Mouse (Mus musculus) lung, embryonic 16.5 days (tissue): Measurements from ENCODE around the gene Hivep1. TPM values are rescaled to one million over a fixed set of nuclear protein-coding genes. Genes with fewer than 3 reads are reported as not detected.

Source experiments
- ATAC-seq: fragments of 200-750 bp; cut with Nextera tagmentation; 2 replicates; pipeline ENCODE4 v1.8.0; 2017; ENCODE audit warnings: low read depth, mild to moderate bottlenecking, moderate library complexity
- H3K27ac ChIP-seq: fragments of 300-500 bp; sonication (generic); 2 replicates; pipeline ENCODE4 v1.5.1; 2014; ENCODE audit warnings: mild to moderate bottlenecking, control low read depth, low read length
- H3K27me3 ChIP-seq: fragments of 300-500 bp; sonication (generic); 2 replicates; pipeline ENCODE4 v1.6.1; 2014; ENCODE audit warnings: low read depth, low read length, mixed read lengths; ENCODE audit not compliant: control insufficient read depth, insufficient read depth
- H3K36me3 ChIP-seq: fragments of 300-500 bp; sonication (generic); 2 replicates; pipeline ENCODE4 v1.6.1; 2014; ENCODE audit warnings: low read length; ENCODE audit not compliant: control insufficient read depth, insufficient read depth
- H3K4me1 ChIP-seq: fragments of 300-500 bp; sonication (generic); replicated peaks from 2 replicates; pipeline ENCODE4 v1.6.1; 2014; ENCODE audit warnings: low read length, mixed read lengths; ENCODE audit not compliant: control insufficient read depth, insufficient read depth
- H3K4me2 ChIP-seq: fragments of 300-500 bp; sonication (generic); 2 replicates; pipeline ENCODE4 v1.6.1; 2014; ENCODE audit warnings: low read depth, low read length, control low read depth
- H3K4me3 ChIP-seq: fragments of 300-500 bp; sonication (generic); 2 replicates; pipeline ENCODE4 v1.5.1; 2014; ENCODE audit warnings: mild to moderate bottlenecking, low read length, control low read depth
- H3K9ac ChIP-seq: fragments of 300-500 bp; sonication (generic); 2 replicates; pipeline ENCODE4 v1.6.1; 2014; ENCODE audit warnings: low read length, control low read depth
- H3K9me3 ChIP-seq: fragments of 300-500 bp; sonication (generic); 2 replicates; pipeline ENCODE4 v1.6.1; 2016; ENCODE audit warnings: low read length; ENCODE audit not compliant: control insufficient read depth
- WGBS: fragments of 180-500 bp; shearing (Covaris S2); extraction: QIAGEN DNeasy Blood & Tissue Kit; methylation state at CpG from one replicate; pipeline ENCODE4 v1.1.7; 2014; 5-methylcytosine and 5-hydroxymethylcytosine counted together
- polyA plus RNA-seq: library from polyadenylated mRNA; unstranded; fragments of >200 nt; fragmentation: Nextera tagmentation; extraction: Ambion mirVana; gene quantifications from 2 replicates; pipeline ENCODE4 v1.2.1, GENCODE M21; 2015

Gene Hivep1
- polyA plus RNA-seq, 1 experiment from 2014 or later, result 8.6 TPM

GRCm38 (mm10) chr13:42050880-42051201 is 980 bp upstream of the Hivep1 start:
- H3K9me3 ChIP-seq, result no peaks in the 10 kb centered on the region
- H3K4me1 ChIP-seq, result peaks cover 12% of the 10 kb centered on the region
- 2% methylated on average over 10 of the region's 10 CpGs for WGBS
- no peak for ATAC-seq
- peaks cover 2% of the 10 kb centered on the region; the same call in 1 of the 2 replicates for H3K36me3 ChIP-seq
- peak overlapping the region; percentile 63 for H3K4me2 ChIP-seq
- H3K9ac ChIP-seq, result peak overlapping the region; percentile 68
- peak overlapping the region; percentile 97 for H3K4me3 ChIP-seq
- peak overlapping the region; percentile 96 for H3K27ac ChIP-seq
- no peaks in the 10 kb centered on the region for H3K27me3 ChIP-seq

- Histone ChIP-seq H3K27me3 (no peaks in the 10 kb centered on the region), H3K4me3 (peak overlapping the region; percentile 97), H3K4me1 (peaks cover 12% of the 10 kb centered on the region), H3K9ac (peak overlapping the region; percentile 82), H3K9me3 (no peaks in the 10 kb centered on the region), H3K36me3 (peaks cover 4% of the 10 kb centered on the region), H3K27ac (peak overlapping the region; percentile 96), H3K4me2 (peak overlapping the region; percentile 91)
- WGBS, result 0% methylated on average over 24 of the region's 51 CpGs
- peak; percentile 91 for ATAC-seq
These were observed 467 bp upstream of the Hivep1 start for GRCm38 (mm10) chr13:42051202-42051906.

- Histone ChIP-seq H3K4me3 (peak overlapping the region; percentile 97), H3K4me2 (peak overlapping the region; percentile 91), H3K9ac (peak overlapping the region; percentile 82), H3K36me3 (peaks cover 10% of the 10 kb centered on the region), H3K27ac (peak overlapping the region; percentile 96), H3K9me3 (no peaks in the 10 kb centered on the region), H3K27me3 (no peaks in the 10 kb centered on the region), H3K4me1 (peaks cover 12% of the 10 kb centered on the region)
- under 1% methylated on average over 35 of the region's 41 CpGs for WGBS
- peak; percentile 49 for ATAC-seq
These were observed 1.1 kb downstream of the Hivep1 start for GRCm38 (mm10) chr13:42052696-42053541.

GRCm38 (mm10) chr13:42053656-42054055 is 1.8 kb downstream of the Hivep1 start:
- Histone ChIP-seq H3K36me3 (peaks cover 10% of the 10 kb centered on the region), H3K9ac (no peak overlapping the region; the same call in 1 of the 2 replicates), H3K9me3 (no peaks in the 10 kb centered on the region), H3K4me3 (peak overlapping the region; percentile 97), H3K27ac (no peak overlapping the region), H3K4me2 (peak overlapping the region; percentile 91), H3K27me3 (no peaks in the 10 kb centered on the region), H3K4me1 (peaks cover 12% of the 10 kb centered on the region)
- no peak for ATAC-seq
- 30% methylated on average over 2 of the region's 2 CpGs for WGBS

GRCm38 (mm10) chr13:42054138-42054537 is 2.3 kb downstream of the Hivep1 start:
- Histone ChIP-seq H3K4me2 (no peak overlapping the region), H3K9me3 (no peaks in the 10 kb centered on the region)

GRCm38 (mm10) chr13:42056712-42057332 is 5.0 kb downstream of the Hivep1 start:
- H3K9ac ChIP-seq, result no peak overlapping the region
- H3K27ac ChIP-seq, result no peak overlapping the region
- H3K27me3 ChIP-seq, result no peaks in the 10 kb centered on the region
- peaks cover 10% of the 10 kb centered on the region for H3K36me3 ChIP-seq
- peaks cover 13% of the 10 kb centered on the region for H3K4me1 ChIP-seq
- no peak overlapping the region for H3K4me2 ChIP-seq
- H3K9me3 ChIP-seq, result no peaks in the 10 kb centered on the region
- no peak overlapping the region for H3K4me3 ChIP-seq
- WGBS, result 85% methylated on average over 2 of the region's 2 CpGs
- no peak for ATAC-seq

More at GRCm38 (mm10) chr13:42054138-42054537, 2.3 kb downstream of the Hivep1 start:
- H3K9ac ChIP-seq, result no peak overlapping the region
- no peak overlapping the region for H3K4me3 ChIP-seq
- no peaks in the 10 kb centered on the region for H3K27me3 ChIP-seq
- H3K4me1 ChIP-seq, result peaks cover 12% of the 10 kb centered on the region
- no peak overlapping the region for H3K27ac ChIP-seq
- ATAC-seq, result no peak
- 34% methylated on average over 3 of the region's 3 CpGs for WGBS
- H3K36me3 ChIP-seq, result peaks cover 10% of the 10 kb centered on the region

GRCm38 (mm10) chr13:42060846-42061630 is 9.2 kb downstream of the Hivep1 start:
- H3K4me1 ChIP-seq, result peaks cover 4% of the 10 kb centered on the region; the same call in 1 of the 2 replicates
- 82% methylated on average over 10 of the region's 10 CpGs for WGBS
- no peak overlapping the region for H3K4me2 ChIP-seq
- no peak overlapping the region for H3K4me3 ChIP-seq
- H3K27me3 ChIP-seq, result no peaks in the 10 kb centered on the region
- 0 out of 2 replicates have a peak, but pooled peaks have one; percentile 26 for ATAC-seq
- no peak overlapping the region for H3K27ac ChIP-seq
- H3K36me3 ChIP-seq, result peaks cover 15% of the 10 kb centered on the region
- no peak overlapping the region for H3K9ac ChIP-seq
- no peaks in the 10 kb centered on the region for H3K9me3 ChIP-seq

- Histone ChIP-seq H3K9me3 (no peaks in the 10 kb centered on the region), H3K27me3 (no peaks in the 10 kb centered on the region), H3K36me3 (peaks cover 9% of the 10 kb centered on the region), H3K4me2 (no peak overlapping the region), H3K9ac (no peak overlapping the region), H3K4me1 (peaks cover 4% of the 10 kb centered on the region; the same call in 1 of the 2 replicates), H3K27ac (no peak overlapping the region), H3K4me3 (no peak overlapping the region)
- no peak for ATAC-seq
These were observed 12.4 kb downstream of the Hivep1 start for GRCm38 (mm10) chr13:42064257-42064656.
